Mouse (Mus musculus): ENCODE results near the gene B230104I21Rik. TPM values are rescaled to one million over a fixed set of nuclear protein-coding genes. Genes with fewer than 3 reads are reported as not detected.

The B230104I21Rik gene
- polyA plus RNA-seq, 1 experiment from 2014 or later, result 0.17 TPM

DNA sequence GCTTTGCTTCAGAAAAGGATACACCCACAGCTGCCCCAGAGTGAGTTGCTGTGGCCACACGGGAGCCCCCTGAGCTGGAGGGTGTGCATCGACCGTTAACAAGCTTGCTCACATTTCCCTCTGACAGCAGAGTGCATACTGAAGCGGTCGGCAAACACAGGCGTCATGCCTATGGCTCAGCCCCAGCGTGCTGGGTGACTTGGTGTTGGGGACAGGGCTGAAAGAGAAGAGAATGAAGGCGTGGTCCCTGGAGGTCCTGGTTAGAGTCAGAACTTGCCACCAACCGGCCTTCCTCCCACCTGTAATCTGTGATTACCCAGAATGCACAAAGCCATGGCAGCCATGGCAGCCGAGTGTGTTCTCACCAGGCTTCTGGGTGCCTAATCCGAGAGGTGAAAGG lies 22.9 kb downstream of the B230104I21Rik start:
- DNase-seq (ENCODE audit: low spot score) (no peak), ATAC-seq (ENCODE audit: insufficient number of reproducible peaks, low FRiP score, low TSS enrichment, low read depth) (no peak)
- peaks cover 20% of the 10 kb centered on the region for H3K4me1 ChIP-seq (ENCODE audit: control insufficient read depth, insufficient read depth, low read length)
- no peaks in the 10 kb centered on the region for H3K27me3 ChIP-seq (ENCODE audit: control insufficient read depth, insufficient read depth, low read length)
- H3K36me3 ChIP-seq (ENCODE audit: control insufficient read depth, insufficient read depth, low read length), result no peaks in the 10 kb centered on the region
- H3K27ac ChIP-seq (replicated peaks; ENCODE audit: low read depth, low read length), result no peak overlapping the region
- H3K9me3 ChIP-seq (ENCODE audit: control insufficient read depth, low read length), result no peaks in the 10 kb centered on the region
- no peak overlapping the region for H3K4me2 ChIP-seq (ENCODE audit: low read depth, severe bottlenecking)
- WGBS, result 56% methylated on average over 11 of the region's 11 CpGs
- no peak overlapping the region for H3K9ac ChIP-seq (ENCODE audit: low read length)
- no peak overlapping the region for H3K4me3 ChIP-seq (ENCODE audit: low read depth, low read length)

DNA sequence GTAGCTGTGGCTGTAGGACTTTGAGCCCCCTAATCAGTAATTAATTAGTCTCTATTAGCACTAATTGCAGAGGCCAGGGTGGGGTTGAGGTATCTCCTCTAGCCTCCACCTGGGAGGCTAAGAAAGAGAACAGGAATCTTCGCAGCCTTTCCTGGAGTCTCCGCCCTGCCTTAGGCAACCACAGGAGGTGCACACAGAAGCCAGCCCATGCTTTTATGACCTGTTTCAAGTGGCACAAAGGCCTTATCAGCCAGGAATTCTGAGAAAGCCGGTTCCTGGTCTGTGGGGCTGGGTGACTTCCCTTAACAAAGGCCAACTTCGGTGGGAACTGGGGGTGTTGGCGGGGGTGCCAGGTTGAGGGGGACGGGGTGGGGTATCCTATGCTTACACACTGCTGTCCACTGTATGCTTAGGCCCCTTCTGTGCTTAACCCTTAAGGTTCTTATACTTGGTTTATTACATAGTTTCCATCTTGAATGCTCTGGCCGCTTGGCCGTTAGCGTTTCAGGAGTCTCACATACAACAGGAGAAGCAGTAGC lies 23.9 kb downstream of the B230104I21Rik start:
- H3K27ac ChIP-seq (replicated peaks; ENCODE audit: low read depth, low read length), result no peak overlapping the region
- no peaks in the 10 kb centered on the region for H3K9me3 ChIP-seq (ENCODE audit: control insufficient read depth, low read length)
- DNase-seq (ENCODE audit: low spot score) (no peak), ATAC-seq (ENCODE audit: insufficient number of reproducible peaks, low FRiP score, low TSS enrichment, low read depth) (no peak)
- 67% methylated on average over 9 of the region's 9 CpGs for WGBS
- no peak overlapping the region for H3K4me3 ChIP-seq (ENCODE audit: low read depth, low read length)
- peaks cover 20% of the 10 kb centered on the region for H3K4me1 ChIP-seq (ENCODE audit: control insufficient read depth, insufficient read depth, low read length)
- no peak overlapping the region for H3K9ac ChIP-seq (ENCODE audit: low read length)
- H3K4me2 ChIP-seq (ENCODE audit: low read depth, severe bottlenecking), result no peak overlapping the region
- H3K27me3 ChIP-seq (ENCODE audit: control insufficient read depth, insufficient read depth, low read length), result no peaks in the 10 kb centered on the region
- H3K36me3 ChIP-seq (ENCODE audit: control insufficient read depth, insufficient read depth, low read length), result 0 out of 2 replicates have a peak, but pooled peaks cover 2% of the 10 kb centered on the region

DNA sequence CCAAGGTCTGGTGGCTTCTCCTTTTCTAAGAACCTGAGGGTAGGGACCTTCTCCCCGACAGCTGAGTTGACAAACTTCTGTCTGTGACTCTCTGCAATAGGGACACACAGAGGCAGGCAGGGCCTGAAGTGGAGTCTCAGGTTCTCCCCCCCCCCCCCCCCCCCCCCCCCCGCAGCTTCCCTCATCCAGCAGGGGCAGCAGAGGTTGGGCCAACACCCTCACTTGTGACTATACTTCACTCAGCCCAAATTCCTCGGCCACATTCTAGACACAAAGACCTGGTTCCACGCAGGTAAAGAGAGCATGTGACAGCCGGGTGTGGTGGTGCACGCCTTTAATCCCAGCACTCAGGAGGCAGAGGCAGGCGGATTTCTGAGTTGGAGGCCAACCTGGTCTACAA lies 24.5 kb downstream of the B230104I21Rik start:
- Histone ChIP-seq H3K4me3 (ENCODE audit: low read depth, low read length) (no peak overlapping the region), H3K27ac (replicated peaks; ENCODE audit: low read depth, low read length) (0 out of 2 replicates have a peak overlapping the region, but pooled peaks have one; percentile 12), H3K9me3 (ENCODE audit: control insufficient read depth, low read length) (no peaks in the 10 kb centered on the region), H3K9ac (ENCODE audit: low read length) (no peak overlapping the region), H3K27me3 (ENCODE audit: control insufficient read depth, insufficient read depth, low read length) (no peaks in the 10 kb centered on the region), H3K4me2 (ENCODE audit: low read depth, severe bottlenecking) (no peak overlapping the region), H3K36me3 (ENCODE audit: control insufficient read depth, insufficient read depth, low read length) (0 out of 2 replicates have a peak, but pooled peaks cover 2% of the 10 kb centered on the region), H3K4me1 (ENCODE audit: control insufficient read depth, insufficient read depth, low read length) (peaks cover 20% of the 10 kb centered on the region)
- ATAC-seq (ENCODE audit: insufficient number of reproducible peaks, low FRiP score, low TSS enrichment, low read depth), result no peak
- no peak for DNase-seq (ENCODE audit: low spot score)
- WGBS, result 92% methylated on average over 6 of the region's 7 CpGs

DNA sequence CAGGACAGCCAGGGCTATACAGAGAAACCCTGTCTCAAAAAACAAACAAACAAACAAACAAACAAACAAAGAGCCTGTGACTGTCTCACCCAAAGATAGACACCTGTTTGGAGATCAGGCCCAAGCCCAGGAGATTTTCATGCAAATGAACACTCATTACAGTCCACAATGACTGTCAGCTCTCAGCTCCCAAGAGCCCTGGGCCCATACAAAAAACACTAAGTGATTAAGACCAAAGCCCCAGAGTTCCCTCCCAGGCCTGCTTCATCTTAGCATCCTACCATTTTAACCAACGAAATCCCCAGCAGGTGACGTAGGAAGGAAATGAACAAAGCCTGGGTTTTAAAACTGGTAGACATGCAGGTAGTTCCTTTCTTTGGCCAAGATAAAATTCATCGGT lies 24.9 kb downstream of the B230104I21Rik start:
- Histone ChIP-seq H3K27ac (replicated peaks; ENCODE audit: low read depth, low read length) (no peak overlapping the region), H3K27me3 (ENCODE audit: control insufficient read depth, insufficient read depth, low read length) (no peaks in the 10 kb centered on the region), H3K4me3 (ENCODE audit: low read depth, low read length) (no peak overlapping the region), H3K9me3 (ENCODE audit: control insufficient read depth, low read length) (no peaks in the 10 kb centered on the region), H3K36me3 (ENCODE audit: control insufficient read depth, insufficient read depth, low read length) (0 out of 2 replicates have a peak, but pooled peaks cover 2% of the 10 kb centered on the region), H3K4me2 (ENCODE audit: low read depth, severe bottlenecking) (no peak overlapping the region), H3K4me1 (ENCODE audit: control insufficient read depth, insufficient read depth, low read length) (peaks cover 20% of the 10 kb centered on the region), H3K9ac (ENCODE audit: low read length) (no peak overlapping the region)
- DNase-seq (ENCODE audit: low spot score) (no peak), ATAC-seq (ENCODE audit: insufficient number of reproducible peaks, low FRiP score, low TSS enrichment, low read depth) (no peak)
- WGBS, result 86% methylated on average over 3 of the region's 3 CpGs

DNA sequence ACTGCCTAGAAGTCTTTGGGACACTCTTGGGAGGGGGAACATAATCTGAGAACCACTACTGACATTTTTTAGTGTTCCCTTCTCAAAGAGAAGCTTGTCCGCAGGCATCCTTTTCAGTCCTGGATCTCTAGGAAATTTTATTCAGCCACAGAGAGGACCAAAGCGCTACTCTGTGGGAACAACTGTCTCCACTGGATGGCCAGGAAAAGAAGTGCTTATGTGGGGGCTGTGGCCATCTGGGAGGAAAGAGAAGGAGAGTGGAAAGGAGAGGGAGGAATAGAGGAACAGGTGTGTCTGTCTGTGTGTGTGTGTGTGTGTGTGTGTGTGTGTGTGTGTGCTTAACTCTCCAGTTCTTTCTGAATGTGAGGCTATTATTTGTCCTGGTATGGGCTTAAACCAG lies 28.8 kb downstream of the B230104I21Rik start:
- WGBS, result 93% methylated on average over 2 of the region's 2 CpGs
- no peak for DNase-seq (ENCODE audit: low spot score)

DNA sequence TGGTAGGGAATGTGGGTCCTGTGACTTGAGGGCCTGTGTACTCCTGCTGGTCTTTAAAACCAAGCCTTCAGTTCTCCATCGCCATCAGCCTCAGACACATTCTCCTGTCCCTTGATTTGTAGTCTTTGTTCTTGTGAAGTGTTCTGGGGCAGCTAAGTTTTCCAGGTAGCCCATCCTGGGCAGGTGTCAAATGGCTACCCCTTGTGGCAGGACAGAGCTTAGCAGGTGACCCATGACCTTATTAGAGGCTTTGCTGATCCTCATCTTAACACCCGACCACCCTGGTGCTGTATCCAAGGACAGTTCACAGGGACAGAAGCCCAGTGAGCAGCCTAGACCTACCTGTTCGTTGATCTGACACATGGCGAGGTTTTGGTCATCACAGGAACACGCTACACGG lies 30.9 kb downstream of the B230104I21Rik start:
- no peak for ATAC-seq (ENCODE audit: insufficient number of reproducible peaks, low FRiP score, low TSS enrichment, low read depth)
- H3K4me1 ChIP-seq (ENCODE audit: control insufficient read depth, insufficient read depth, low read length), result peaks cover 25% of the 10 kb centered on the region
- H3K9ac ChIP-seq (ENCODE audit: low read length), result no peak overlapping the region
- no peaks in the 10 kb centered on the region for H3K27me3 ChIP-seq (ENCODE audit: control insufficient read depth, insufficient read depth, low read length)
- no peak for DNase-seq (ENCODE audit: low spot score)
- no peak overlapping the region for H3K27ac ChIP-seq (replicated peaks; ENCODE audit: low read depth, low read length)
- no peak overlapping the region; the same call in 1 of the 2 replicates for H3K4me2 ChIP-seq (ENCODE audit: low read depth, severe bottlenecking)
- WGBS, result 80% methylated on average over 6 of the region's 6 CpGs
- no peaks in the 10 kb centered on the region for H3K9me3 ChIP-seq (ENCODE audit: control insufficient read depth, low read length)
- H3K4me3 ChIP-seq (ENCODE audit: low read depth, low read length), result no peak overlapping the region
- H3K36me3 ChIP-seq (ENCODE audit: control insufficient read depth, insufficient read depth, low read length), result peaks cover 6% of the 10 kb centered on the region; the same call in 1 of the 2 replicates

More for the DNA sequence above, 28.8 kb downstream of the B230104I21Rik start:
- Histone ChIP-seq H3K9ac (ENCODE audit: low read length) (no peak overlapping the region), H3K4me2 (ENCODE audit: low read depth, severe bottlenecking) (no peak overlapping the region), H3K27ac (replicated peaks; ENCODE audit: low read depth, low read length) (no peak overlapping the region), H3K9me3 (ENCODE audit: control insufficient read depth, low read length) (no peaks in the 10 kb centered on the region), H3K4me1 (ENCODE audit: control insufficient read depth, insufficient read depth, low read length) (peaks cover 16% of the 10 kb centered on the region), H3K36me3 (ENCODE audit: control insufficient read depth, insufficient read depth, low read length) (peaks cover 6% of the 10 kb centered on the region; the same call in 1 of the 2 replicates), H3K4me3 (ENCODE audit: low read depth, low read length) (no peak overlapping the region), H3K27me3 (ENCODE audit: control insufficient read depth, insufficient read depth, low read length) (no peaks in the 10 kb centered on the region)
- no peak for ATAC-seq (ENCODE audit: insufficient number of reproducible peaks, low FRiP score, low TSS enrichment, low read depth)

DNA sequence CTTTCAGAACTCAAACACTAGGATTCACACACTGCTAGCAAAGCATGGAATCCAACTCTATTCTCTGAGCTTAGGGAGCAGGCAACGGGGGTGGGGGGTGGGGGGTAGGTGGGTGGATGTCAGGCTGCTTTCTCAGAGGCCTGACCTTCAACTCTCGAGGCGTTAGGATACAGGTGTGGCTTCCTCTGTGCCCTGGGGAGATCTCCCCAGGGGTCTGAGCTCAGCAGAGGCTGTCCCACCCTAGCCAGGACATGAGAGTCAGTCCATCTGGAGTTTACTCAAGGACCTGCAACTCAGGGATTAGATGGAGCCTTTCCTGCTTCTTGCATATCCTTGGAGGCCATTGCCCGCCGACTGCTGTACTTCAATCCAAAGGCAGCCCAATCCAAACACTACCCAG lies 33.2 kb downstream of the B230104I21Rik start:
- Histone ChIP-seq H3K9me3 (ENCODE audit: control insufficient read depth, low read length) (no peaks in the 10 kb centered on the region), H3K27ac (replicated peaks; ENCODE audit: low read depth, low read length) (no peak overlapping the region), H3K36me3 (ENCODE audit: control insufficient read depth, insufficient read depth, low read length) (peaks cover 6% of the 10 kb centered on the region; the same call in 1 of the 2 replicates), H3K4me3 (ENCODE audit: low read depth, low read length) (no peak overlapping the region), H3K4me2 (ENCODE audit: low read depth, severe bottlenecking) (no peak overlapping the region), H3K27me3 (ENCODE audit: control insufficient read depth, insufficient read depth, low read length) (no peaks in the 10 kb centered on the region), H3K9ac (ENCODE audit: low read length) (no peak overlapping the region), H3K4me1 (ENCODE audit: control insufficient read depth, insufficient read depth, low read length) (peaks cover 30% of the 10 kb centered on the region)
- WGBS, result 77% methylated on average over 5 of the region's 5 CpGs
- ATAC-seq (ENCODE audit: insufficient number of reproducible peaks, low FRiP score, low TSS enrichment, low read depth) (no peak), DNase-seq (ENCODE audit: low spot score) (no peak)

DNA sequence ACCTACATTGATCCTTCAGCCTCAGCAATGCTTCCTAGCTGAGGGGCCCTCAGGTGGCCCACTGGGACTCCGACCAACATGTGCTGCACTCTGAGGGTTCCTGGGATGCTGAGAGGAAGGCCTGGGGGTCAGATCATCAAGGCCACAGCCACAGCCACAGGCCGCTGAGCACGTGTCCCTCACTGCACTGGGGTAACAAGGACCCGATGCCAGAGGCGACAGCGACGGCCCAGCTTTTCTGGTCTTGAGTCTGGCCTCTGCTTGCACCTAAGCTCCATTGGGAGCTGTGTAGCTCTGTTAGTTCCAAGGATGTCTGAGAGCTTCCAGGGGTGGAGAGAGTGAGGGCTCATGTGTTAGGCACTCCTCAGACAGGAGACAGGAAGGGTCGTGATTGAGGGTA lies 34.9 kb downstream of the B230104I21Rik start:
- WGBS, result 39% methylated on average over 8 of the region's 8 CpGs
- no peak for ATAC-seq (ENCODE audit: insufficient number of reproducible peaks, low FRiP score, low TSS enrichment, low read depth)
- H3K27ac ChIP-seq (replicated peaks; ENCODE audit: low read depth, low read length), result peak overlapping the region; percentile 75; the same call in 1 of the 2 replicates

More for the DNA sequence above, 34.9 kb downstream of the B230104I21Rik start:
- peaks cover 30% of the 10 kb centered on the region for H3K4me1 ChIP-seq (ENCODE audit: control insufficient read depth, insufficient read depth, low read length)
- H3K9me3 ChIP-seq (ENCODE audit: control insufficient read depth, low read length), result no peaks in the 10 kb centered on the region
- H3K4me3 ChIP-seq (ENCODE audit: low read depth, low read length), result no peak overlapping the region
- no peak overlapping the region for H3K9ac ChIP-seq (ENCODE audit: low read length)
- no peaks in the 10 kb centered on the region for H3K27me3 ChIP-seq (ENCODE audit: control insufficient read depth, insufficient read depth, low read length)
- no peak overlapping the region for H3K4me2 ChIP-seq (ENCODE audit: low read depth, severe bottlenecking)
- no peak for DNase-seq (ENCODE audit: low spot score)
- H3K36me3 ChIP-seq (ENCODE audit: control insufficient read depth, insufficient read depth, low read length), result peaks cover 3% of the 10 kb centered on the region; the same call in 1 of the 2 replicates

Data from limb, embryonic 11.5 days (tissue).